Mouse (Mus musculus): Measurements from ENCODE around the gene Cebpe.

- TF ChIP-seq TAL1 (IDR thresholded peaks at IDR 0.05; ENCODE audit: low read length) (no peak), GATA1 (IDR thresholded peaks at IDR 0.05; ENCODE audit: low read length) (no peak)
These were observed 33.2 kb downstream of the Cebpe start for GRCm38 (mm10) chr14:54678657-54679304.
